Comparison of ENCODE assay signal across 7 mouse cellular contexts in genomic region chr4:132532981-132533916, GRCm38 (mm10). TPM values are rescaled to one million over a fixed set of nuclear protein-coding genes. Genes with fewer than 3 reads are reported as not detected.
DNase-seq lines count a peak whose midpoint lies in the region; ATAC-seq lines count a peak whose summit lies in the region.

Atpif1 (minus strand) TSS chr4:132533659.

- H3K4me3 ChIP-seq in embryonic facial prominence, embryonic 10.5 days = peak within 1 kb of the TSS; percentile 88
- H3K4me3 ChIP-seq in limb, embryonic 12.5 days (replicated peaks) = peak within 1 kb of the TSS; percentile 72
- H3K4me3 ChIP-seq in midbrain, embryonic 15.5 days = peak within 1 kb of the TSS; percentile 74

- peak within 1 kb of the TSS; percentile 97 for H3K27ac ChIP-seq in embryonic facial prominence, embryonic 10.5 days (replicated peaks)
- H3K27ac ChIP-seq in limb, embryonic 12.5 days = peak within 1 kb of the TSS; percentile 88
- peak within 1 kb of the TSS; percentile 96 for H3K27ac ChIP-seq in midbrain, embryonic 15.5 days

- H3K4me1 ChIP-seq in embryonic facial prominence, embryonic 10.5 days = peaks cover 49% of the 10 kb centered on the region
- peaks cover 26% of the 10 kb centered on the region for H3K4me1 ChIP-seq in limb, embryonic 12.5 days (replicated peaks)
- H3K4me1 ChIP-seq in midbrain, embryonic 15.5 days = peaks cover 42% of the 10 kb centered on the region

- peak within 1 kb of the TSS; percentile 80 for H3K4me2 ChIP-seq in limb, embryonic 12.5 days
- peak within 1 kb of the TSS; percentile 76 for H3K4me2 ChIP-seq in midbrain, embryonic 15.5 days

- H3K9me3 ChIP-seq in embryonic facial prominence, embryonic 10.5 days = no peaks in the 10 kb centered on the region
- no peaks in the 10 kb centered on the region for H3K9me3 ChIP-seq in limb, embryonic 12.5 days
- H3K9me3 ChIP-seq in midbrain, embryonic 15.5 days = no peaks in the 10 kb centered on the region

- under 1% methylated on average over 63 of the region's 63 CpGs for WGBS in embryonic facial prominence, embryonic 10.5 days
- WGBS in limb, embryonic 12.5 days = under 1% methylated on average over 63 of the region's 63 CpGs
- WGBS in midbrain, embryonic 15.5 days = under 1% methylated on average over 63 of the region's 63 CpGs

- H3K9ac ChIP-seq in limb, embryonic 12.5 days (replicated peaks) = peak within 1 kb of the TSS; percentile 88
- H3K9ac ChIP-seq in midbrain, embryonic 15.5 days = peak within 1 kb of the TSS; percentile 92

- no peaks in the 10 kb centered on the region for H3K27me3 ChIP-seq in embryonic facial prominence, embryonic 10.5 days (replicated peaks; ENCODE audit: low read depth, poor library complexity, severe bottlenecking)
- no peaks in the 10 kb centered on the region for H3K27me3 ChIP-seq in limb, embryonic 12.5 days
- H3K27me3 ChIP-seq in midbrain, embryonic 15.5 days (replicated peaks) = no peaks in the 10 kb centered on the region

- ATAC-seq in granulocyte monocyte progenitor cell, adult 5-6 weeks (replicated peaks; ENCODE audit: poor library complexity, severe bottlenecking) = peak; percentile 87
- ATAC-seq in limb, embryonic 12.5 days (ENCODE audit: insufficient number of reproducible peaks, insufficient read depth, low FRiP score, low TSS enrichment, low read depth) = peak; percentile 73
- peak; percentile 93 for ATAC-seq in midbrain, embryonic 15.5 days (replicated peaks)

- peak; percentile 96 for DNase-seq in adrenal gland, postnatal 14 days
- DNase-seq in embryonic facial prominence, embryonic 10.5 days (ENCODE audit: low spot score) = peak; percentile 95
- peak; percentile 88 for DNase-seq in kidney, adult 11 months
- peak; percentile 80 to 95 for DNase-seq in spleen, postnatal 10 days (ENCODE audit: low spot score in 2 of 2)

- peaks cover 43% of the 10 kb centered on the region for H3K36me3 ChIP-seq in embryonic facial prominence, embryonic 10.5 days (replicated peaks)
- peaks cover 36% of the 10 kb centered on the region for H3K36me3 ChIP-seq in limb, embryonic 12.5 days
- peaks cover 13% of the 10 kb centered on the region for H3K36me3 ChIP-seq in midbrain, embryonic 15.5 days (replicated peaks)

RNA-seq across cellular contexts. Expression of gene Atpif1, which starts in this region (rescaled TPM):
- 357 TPM in 2 replicates for total RNA-seq in adrenal gland, postnatal 14 days (2021)
- polyA plus RNA-seq in embryonic facial prominence, embryonic 10.5 days (2016; fragmentation: Nextera tagmentation; extraction: Ambion mirVana) = 1,009 and 1,074 TPM in 2 replicates
- 781 and 857 TPM in 2 replicates for total RNA-seq in granulocyte monocyte progenitor cell, adult 5-6 weeks (2014; fragmentation: Nextera tagmentation)
- 1,252 and 1,475 TPM in 2 replicates for total RNA-seq in granulocyte monocyte progenitor cell, adult 5-6 weeks (2017)
- 1,138 and 1,150 TPM in 2 replicates for polyA plus RNA-seq in limb, embryonic 12.5 days (2016; fragmentation: Nextera tagmentation; extraction: Ambion mirVana)
- polyA plus RNA-seq in midbrain, embryonic 15.5 days (2015; fragmentation: Nextera tagmentation; extraction: Ambion mirVana) = 1,207 and 1,280 TPM in 2 replicates

Comparison
In these comparisons a context has a peak if more than half of its experiments do, and no peak if none do; other contexts are left out.
1. Peak in every context shown above with its lines: DNase-seq, ATAC-seq, H3K4me3 ChIP-seq and H3K27ac ChIP-seq.